Mouse (Mus musculus) cerebellum, postnatal 14 days (tissue): ENCODE data around the gene Skida1.

Experiments used
- DNase-seq, 2 experiments: peaks; one replicate each; pipeline ENCODE4 v3.0.0; 2021; ENCODE audit warnings: mixed read lengths in 2 of 2

The Skida1 gene

DNA sequence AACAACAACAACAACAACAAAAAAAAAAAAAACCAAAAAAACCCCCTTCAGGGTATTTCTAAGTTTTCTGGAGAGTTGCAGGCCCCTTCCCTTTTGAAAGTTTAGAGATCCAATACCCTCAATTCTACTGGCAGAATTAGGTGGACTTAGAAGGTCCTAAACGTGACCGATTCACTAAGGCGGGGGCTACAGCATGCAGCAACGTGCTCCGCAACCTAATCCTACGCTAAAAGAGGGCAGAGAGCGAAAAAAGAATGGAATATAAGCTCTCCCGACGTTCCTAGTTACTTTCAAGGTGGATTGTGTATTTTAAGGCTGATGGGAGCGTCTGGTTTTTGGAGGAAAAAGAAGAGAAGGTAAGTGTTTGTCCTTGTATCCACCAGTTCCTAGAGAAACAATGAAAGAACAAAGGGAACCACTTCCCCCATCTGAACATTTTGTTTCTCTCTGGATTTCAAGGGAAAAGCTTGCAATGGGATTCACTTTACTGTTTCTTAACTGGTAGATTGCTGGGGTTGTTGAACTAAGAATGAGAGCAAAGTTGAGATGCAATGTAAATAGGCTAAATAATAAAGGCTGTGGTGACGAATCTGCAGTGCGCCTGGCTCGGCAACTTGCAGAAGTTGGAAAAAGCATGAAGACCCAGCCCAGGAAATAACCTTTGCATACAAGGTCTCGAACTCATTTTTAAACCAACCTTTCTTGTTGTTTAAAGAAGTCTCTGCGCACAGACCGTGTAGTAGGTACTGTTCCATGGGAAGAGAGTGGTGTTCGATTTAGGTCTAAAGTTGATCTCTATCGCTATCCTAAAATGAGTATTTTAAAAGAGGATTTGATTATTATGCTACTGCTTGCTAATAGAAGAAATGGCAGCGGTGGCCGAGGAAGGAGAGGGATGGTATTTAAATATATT lies 6.4 kb upstream of the Skida1 start, which contains the start of gene Mllt10:
TSS of gene Mllt10 (plus strand) at position 222 of the 913 bp plus-strand sequence.
- DNase-seq, result peak in 1 of 2 experiments; percentile 37

DNA sequence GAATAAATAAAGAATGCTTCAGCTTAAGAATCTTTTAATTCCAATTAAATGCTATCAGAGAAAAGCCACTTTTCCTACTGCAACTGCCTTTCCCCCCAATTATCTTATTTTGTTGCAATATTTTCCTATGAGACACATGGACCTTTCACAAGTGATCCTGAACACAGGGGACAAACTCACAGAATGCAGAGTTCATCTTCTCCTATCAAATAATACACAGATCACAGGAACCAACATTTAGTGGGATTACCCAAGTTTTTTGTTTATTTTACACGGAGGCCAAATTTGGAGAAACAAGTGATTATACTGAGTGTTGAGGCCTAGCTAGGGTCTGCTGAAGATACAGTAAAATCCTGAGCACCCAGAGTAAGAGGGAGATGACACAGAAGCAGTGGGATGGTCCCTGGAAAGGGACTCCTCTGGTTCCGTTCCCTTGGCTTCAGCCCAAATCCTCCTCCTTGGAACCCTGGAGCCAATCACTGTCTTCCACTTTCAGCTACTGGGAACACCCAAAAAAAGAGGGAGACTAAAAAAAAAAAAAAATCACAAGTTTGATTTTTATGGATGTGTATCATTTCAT lies 5.2 kb upstream of the Skida1 start:
- peak; percentile 65 to 73 for DNase-seq

DNA sequence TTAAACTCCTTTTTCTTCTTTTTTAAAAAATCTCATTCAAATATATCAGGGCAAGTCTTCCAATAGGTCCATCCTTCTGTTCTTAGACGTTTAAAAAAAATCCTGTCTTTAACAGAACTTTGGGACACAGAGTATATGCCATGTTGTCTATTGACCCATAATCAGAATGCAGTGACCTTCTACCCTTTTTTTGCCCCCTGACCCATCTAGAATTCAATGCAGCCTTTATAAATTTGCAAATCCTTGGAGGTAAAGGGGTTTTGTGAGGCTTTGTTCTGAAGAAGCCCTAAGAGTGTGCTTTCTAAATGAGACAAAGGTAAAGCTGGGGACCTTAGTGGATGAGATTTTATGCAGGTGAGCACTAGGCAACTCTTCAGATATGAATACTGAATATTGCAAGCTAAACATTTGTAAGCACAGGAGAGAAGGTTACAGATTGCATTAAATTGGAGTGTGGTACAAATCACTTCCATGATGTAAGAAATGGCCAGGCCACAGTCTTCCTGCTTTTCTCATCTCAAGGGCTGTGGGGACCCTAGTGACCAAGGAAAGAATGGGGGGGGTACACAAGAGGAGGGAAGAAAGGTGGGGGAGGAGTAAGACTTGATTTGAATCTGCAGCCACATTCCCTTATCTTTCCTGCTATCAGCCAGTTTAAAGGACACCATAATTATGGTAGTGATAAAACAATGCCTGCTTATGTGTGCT lies 4.5 kb upstream of the Skida1 start:
- DNase-seq, result no peak

DNA sequence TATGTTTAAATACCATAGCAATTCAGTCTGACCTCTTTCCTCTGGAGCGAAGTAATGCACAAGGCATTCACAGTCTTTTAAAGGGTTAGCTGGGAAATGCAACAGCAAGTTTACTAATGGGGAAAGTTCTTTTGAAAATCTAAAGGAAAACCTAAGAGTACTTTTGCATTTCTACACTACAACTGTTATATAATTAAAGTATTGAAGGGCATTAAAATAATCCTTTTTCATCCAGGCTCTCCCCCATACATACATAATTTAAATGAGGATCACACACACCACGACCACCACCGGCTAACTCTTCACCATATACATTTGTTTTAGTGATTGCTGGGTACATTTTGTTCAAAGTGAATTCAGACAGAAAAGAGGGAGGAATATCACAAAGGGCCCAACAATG lies 3.7 kb upstream of the Skida1 start:
- no peak for DNase-seq

DNA sequence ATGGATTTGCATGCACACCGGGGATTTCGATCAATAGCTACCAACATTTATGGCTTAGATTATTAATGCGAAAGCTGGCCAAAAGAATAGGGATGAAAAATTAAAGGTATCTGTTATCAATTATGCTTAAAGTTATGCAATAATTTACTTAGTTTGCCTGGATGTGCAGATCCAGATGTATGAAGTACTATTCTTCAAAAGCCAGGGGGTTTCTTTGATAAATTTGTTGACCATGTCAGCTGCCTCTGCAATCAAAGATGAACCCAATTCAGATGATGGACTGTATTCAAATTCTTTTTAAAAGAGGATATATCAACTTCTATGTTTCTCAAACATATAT lies 3.0 kb upstream of the Skida1 start:
- DNase-seq, result no peak

DNA sequence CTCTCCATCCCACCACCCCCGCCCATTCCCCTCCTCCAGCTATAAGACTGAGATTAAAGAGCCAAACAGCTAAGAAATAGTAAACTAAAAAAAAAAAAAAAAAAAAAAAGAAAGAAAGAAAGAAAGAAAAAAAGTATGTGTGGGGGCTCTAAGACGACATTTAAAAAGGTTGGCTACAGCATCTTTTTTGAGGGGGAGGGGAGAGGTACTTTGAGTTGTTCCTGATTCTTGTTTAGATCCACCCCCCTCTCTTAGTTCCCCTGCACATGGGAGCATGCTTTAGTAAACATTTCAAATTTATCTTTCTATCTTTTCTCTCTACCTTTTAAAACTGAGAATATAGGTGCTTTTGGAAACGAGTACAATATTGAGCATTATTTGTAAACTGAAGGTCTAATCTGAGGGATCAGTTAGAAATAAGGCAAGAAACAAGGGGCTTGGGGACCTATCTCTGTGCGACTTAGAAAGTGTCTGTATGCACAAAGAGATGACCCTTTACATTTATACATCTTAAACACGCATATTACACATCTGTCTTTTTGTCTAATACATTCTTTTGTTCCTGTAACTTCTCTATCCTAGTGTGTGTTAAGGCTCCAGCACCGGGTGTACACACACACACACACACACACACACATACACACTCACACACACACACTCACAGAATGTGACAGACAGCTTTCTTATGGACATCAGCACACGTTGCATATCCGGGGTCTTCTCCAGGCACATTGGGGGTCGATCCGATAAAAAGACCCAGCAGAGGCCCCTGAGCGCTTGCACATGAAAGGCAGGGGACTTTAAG lies 2.4 kb upstream of the Skida1 start:
- peak; percentile 18 to 27 for DNase-seq

DNA sequence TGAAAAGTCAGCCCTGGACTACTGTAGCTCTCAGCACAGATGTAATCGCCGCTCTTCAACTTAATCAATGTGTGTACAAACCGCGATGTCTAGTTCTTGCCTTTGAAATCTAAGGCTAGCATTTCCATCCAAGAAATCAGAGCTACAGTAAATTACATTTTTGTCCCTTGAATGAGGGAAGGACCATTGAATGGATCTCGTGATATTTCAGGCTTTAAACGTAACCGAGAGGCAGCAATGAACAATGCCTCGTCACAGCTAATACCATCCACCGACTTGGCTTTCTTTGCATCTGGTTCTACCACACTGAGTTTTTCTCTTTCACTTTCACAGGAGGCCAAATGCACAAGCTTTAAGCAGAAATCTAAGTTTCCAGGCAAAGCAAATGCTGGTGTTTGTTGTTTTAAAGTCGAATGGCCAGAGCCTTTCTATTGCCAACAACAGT lies 1.7 kb upstream of the Skida1 start:
- DNase-seq, result peak in 1 of 2 experiments; percentile 52

DNA sequence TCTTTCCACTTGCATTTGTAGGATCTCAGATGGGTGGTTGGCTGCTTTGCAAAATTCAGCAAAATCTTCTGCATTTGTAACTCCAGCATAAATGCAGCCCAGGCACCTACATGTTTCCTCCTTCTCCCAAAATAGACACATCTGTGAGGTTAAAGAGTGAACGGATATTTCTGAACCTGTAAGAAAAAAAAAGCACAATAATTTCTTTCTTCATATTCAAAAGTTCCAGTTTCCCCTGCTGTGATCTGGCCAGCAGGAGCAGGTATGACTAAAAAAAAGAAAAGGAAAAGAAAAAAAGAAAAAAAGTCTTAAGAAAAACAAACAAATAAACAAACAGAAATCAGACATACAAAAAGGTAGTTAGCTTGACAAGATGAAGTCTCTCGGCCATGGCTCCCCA lies 1.2 kb upstream of the Skida1 start:
- no peak for DNase-seq

DNA sequence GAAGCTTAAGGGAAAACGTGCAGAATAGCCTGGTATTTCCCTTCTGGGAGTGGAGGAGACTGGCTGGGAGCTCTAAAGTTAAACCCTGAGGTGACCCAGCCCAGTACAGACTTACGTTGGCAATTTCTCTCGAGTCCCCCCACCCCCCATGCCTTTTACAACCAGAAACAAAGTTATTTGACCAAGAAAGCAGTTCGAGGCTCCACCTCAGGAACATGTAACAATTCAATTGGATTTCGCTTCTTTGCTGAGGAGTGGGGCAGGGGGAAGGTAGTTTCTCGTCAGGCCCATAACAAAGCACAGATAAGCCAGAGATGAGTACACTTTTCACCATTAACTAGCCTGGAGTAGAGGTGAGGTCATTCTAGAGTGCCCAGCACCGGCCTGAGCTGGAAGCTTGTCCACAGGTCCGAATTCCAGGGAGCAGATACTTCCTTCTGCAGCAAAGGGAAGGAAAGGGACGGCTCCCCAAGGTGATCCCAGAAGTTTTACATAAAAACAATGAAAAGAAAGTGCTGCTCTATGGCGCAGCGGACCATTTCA lies 499 bp upstream of the Skida1 start:
- peak; percentile 17 to 56 for DNase-seq

DNA sequence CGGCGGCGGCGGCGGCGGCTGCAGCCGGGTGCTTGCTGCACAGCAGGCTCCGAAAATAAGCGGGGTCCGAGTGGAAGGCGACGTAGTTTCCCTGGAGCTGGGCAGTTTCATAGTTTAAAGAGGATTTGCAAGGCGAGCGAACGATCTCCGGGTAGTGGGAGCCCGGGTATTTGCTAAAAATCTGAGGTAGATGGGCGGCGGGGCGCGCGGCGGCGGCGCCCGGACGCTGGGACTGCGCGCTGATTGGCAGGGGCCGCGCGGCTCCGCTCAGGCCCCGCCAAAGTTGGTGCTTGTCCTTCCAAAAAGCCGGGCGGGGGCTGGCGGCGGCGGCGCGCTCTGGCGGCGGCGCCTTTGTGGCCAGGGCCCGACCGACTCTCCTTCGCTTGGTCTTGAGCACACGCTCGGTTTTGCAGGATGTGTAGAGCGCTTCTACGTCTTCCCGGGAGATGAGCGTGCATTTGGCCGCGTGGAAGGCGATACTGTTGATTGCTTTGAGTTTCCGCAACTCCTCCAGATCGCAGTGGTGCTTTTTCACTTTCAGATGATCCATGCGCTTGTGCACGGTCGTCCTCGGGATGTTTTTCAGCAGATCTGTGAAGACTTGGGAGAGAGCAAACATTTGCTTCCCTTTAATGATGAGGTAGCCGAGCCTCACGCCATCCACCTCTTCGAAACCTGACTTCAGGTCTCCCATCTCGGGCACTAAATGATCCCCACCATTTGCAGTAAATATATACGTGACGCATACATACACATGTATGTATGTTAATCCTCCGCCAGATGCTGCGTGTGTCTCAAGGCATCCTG lies 1.0 kb downstream of the Skida1 start:
- peak; percentile 87 to 89 for DNase-seq

DNA sequence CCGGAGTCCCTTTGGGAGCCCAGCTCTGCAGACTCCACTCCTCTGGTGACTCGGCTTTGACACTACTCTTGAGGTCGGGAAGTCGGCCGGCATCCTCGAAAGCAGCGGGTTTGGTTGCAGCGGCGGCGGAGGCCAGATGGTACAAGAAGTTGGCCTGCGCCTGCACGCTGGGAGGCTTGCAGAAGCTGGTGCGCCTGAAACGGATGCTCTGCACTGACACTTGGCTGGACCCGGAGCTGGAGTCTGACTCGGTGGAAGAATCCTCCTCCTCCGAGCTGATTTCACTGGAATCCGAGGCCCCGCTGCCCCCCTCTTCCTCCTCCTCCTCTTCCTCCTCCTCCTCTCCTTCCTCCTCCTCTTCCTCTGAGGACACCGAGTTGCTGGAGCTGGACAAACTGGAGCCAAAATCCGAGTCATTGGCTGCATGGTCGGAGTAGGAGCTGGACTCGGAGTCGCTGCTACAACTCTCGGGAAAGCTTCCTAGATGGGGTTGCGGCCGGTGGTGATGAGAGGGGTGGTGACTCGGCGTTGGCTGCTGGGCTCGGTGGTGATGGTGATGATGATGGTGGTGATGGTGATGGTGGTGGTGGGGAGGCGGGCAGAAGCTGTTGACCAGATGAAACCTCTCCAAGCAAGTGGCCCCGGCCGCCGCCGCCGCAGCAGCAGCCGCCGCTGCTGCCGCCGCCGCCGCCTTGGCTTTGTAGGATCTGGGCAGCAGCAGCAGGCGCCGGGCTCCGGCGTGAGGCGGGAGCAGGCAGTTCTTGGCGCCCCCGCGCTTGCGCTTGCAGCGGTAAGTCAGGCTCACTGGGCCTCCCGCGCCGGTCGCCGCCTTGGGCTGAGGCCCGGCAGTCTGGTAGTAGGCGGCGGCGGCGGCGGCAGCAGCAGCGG lies 1.8 kb downstream of the Skida1 start:
- peak; percentile 77 to 80 for DNase-seq

DNA sequence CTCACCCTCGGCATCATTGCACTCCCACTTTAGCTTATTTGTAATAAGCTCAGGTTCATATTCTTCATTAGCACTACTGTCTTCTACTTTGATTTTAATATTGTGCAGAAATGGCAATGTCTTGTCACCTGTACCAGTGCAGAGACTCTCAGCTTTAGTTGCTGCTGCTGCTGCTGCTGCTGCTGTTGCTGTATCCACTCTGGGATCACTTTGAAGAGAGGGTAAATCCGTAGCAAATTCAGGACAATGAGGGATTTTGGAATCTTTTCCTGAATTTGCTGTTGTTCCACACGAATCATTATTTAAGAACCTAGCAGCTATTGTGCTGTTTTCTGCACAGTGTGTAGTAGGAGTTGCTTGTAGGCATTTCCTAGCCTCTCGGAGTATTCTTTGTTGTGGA lies 2.7 kb downstream of the Skida1 start:
- DNase-seq, result no peak

DNA sequence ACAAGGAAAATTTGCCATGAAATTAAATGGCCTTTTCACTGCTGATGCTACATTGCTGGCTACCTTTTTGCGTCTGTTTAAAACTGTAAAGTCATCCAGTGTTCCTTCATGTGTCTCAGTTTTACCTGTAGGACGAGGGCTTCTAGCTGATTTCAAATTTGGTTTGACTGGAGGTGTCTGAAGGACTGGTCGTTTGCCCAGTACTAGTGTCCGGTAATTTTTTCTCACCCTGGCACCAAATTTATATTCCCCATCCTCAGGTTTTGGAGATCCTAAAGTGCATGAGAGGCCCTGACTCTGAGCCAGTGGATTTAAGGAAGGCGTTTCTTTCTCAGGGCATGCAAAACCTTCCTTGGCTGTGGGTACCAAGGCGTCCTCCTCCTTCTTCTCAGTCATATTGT lies 3.1 kb downstream of the Skida1 start:
- peak; percentile 19 to 54 for DNase-seq

DNA sequence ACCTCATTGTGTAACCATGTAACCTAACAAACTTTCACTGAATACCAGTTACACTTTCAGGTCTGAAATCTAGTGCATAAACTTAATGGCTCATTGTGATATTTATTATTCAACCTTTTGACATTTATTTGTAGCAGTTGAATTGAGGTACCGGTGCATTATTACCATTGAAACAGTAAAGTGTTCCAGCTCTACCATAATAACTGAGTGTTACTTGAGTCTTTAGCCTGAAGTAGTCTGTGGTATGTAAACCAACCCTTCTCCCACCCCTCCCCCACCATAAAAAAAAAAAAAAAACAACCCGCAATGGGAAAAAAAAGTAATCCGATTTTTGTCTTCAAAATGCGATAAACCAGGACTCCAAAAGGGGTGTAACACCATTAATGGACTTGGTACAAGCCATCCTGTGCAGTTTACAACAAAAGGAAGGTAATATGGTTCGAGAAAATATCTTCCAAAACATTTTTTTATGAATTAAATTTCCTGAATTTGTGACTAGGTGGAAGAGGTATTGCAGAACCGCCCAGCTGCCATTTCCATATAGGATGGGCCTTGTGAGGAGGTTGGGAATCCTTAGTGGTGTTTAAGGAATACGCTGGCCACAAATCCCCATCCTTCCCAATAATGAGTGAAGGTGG lies 3.6 kb downstream of the Skida1 start:
- DNase-seq, result no peak

DNA sequence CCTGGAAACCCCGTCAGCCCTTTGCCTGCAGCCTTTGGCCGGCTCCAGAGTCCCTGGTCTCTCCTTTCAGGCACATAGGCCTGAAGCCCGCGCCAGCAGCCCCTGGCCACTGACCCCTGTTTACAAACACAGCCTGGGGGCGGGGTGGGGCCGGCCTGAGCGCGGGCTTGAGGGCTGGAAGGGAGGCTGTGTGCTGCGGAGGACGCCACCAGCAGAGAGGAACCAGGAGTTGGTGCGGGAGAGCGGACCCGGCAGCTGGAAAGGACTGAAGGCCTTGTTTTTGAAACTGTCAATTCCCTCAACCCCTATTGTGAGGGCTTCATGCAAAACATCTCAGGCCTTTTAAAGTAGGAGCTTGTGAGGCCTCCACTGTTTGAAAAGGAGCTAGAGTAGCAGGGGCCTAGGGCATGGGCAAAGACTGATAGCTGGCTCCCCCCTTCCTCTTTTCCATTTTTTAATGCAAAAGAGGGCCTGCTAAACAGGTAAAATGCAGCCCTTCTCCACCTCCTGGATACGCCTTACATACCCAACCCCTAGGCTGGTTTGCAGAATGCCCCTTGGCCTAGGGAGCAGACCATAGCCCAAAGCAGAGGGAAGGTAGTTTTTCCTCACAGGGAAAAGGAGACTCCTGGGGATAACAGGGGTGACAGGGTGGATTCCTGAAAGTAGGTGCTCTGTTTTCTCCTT lies 7.5 kb downstream of the Skida1 start:
- DNase-seq, result peak; percentile 46 to 69

DNA sequence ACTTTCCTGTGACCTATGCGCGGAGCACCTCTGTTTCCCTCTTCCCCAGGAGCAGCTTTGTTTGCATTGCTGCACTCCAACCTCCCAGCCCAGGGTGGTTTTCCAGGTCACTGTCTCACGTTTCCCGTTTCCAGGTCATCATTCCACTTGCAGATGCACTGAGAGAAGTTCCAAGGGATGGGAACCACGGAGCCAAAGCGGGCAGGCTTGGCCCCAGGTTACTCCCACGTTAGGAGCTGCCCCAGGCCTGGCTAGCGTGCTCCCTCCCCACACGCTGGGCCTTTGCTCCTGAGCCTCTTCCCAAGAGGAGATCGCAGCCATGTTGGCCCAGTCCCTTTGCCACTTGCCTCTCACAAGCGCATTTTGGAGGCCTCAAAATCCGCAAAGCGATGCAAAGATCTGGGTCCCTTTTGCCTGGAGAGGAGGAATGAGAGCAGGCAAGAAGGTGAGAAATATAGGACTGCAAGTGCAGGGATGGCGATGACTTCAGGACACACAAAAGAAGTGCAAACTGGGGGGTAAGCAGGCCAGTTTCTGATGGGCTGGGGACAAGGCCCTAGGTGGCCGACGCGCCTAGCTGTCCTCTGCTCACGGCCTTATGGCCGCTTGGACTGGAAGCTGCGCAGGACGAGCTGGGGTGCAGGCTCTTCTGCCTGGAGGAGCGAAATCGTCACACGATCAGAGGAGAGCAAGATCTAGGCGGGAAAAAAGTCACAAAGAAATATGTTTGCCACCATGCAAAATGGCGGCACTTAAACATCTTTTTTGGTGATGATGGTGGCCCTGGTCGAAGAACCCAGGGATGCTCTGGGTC lies 8.3 kb downstream of the Skida1 start:
- DNase-seq, result peak; percentile 53 to 69

DNA sequence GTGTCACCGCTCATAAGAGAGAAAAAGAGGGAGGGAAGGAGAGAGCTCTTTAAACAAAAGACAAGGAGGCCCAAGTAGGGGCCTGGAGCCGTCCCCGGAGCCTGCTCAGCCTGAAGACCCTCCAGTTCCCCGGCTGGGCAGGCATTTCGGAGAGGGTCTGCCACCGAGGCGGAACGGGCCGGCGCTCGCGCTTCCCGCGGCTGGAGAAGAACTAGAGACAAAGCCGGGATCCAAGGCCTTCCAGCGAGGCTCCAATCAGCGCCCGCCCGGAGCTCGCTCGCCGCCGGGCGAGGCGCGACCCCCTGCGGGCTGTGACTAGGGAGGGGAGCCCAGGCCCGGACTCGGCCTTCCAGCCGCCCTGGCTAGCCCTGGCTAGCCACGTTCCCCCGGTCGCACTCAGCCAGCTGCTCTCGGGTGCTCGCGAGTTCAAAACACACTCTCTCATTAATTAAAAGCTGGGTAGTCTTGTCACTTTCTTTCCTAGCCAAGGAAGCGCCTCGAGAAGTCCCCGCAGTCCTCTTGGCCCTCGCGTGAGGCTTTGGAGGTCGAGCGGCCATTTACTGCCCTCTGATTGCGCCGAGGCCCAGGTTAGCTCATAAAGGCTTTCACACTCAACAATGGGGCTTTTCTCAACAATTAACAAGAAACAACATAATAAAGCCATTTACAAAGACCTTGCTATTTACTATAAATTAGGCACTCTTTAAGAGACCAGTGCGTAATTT lies 9.1 kb downstream of the Skida1 start:
- peak; percentile 57 to 70 for DNase-seq

DNA sequence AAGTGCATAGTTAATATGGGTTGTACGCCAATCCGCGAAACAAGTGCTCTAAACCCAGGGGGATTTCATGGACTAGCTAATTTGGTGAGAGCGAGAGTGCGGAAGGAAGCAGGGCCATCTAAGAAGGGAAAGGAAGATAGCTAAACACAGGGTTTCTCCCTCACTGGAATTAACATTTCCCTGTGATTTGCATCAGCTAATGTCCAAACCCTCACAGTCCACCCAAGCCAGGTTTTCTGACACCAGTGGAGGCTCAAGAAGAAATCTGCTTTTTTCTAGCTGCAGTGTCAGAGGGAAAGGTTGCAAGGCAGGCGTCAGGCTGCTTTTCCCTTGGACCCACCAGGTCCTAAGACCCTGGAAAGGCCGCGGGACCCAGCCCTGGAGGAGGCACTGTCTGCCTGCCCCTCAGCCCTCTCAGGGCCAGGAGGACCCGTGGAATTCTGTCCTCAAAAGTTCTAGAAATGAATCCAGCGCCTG lies 9.9 kb downstream of the Skida1 start:
- peak; percentile 26 to 40 for DNase-seq
